Comparison of ENCODE assay signal across 8 mouse cellular contexts in the genomic region with DNA sequence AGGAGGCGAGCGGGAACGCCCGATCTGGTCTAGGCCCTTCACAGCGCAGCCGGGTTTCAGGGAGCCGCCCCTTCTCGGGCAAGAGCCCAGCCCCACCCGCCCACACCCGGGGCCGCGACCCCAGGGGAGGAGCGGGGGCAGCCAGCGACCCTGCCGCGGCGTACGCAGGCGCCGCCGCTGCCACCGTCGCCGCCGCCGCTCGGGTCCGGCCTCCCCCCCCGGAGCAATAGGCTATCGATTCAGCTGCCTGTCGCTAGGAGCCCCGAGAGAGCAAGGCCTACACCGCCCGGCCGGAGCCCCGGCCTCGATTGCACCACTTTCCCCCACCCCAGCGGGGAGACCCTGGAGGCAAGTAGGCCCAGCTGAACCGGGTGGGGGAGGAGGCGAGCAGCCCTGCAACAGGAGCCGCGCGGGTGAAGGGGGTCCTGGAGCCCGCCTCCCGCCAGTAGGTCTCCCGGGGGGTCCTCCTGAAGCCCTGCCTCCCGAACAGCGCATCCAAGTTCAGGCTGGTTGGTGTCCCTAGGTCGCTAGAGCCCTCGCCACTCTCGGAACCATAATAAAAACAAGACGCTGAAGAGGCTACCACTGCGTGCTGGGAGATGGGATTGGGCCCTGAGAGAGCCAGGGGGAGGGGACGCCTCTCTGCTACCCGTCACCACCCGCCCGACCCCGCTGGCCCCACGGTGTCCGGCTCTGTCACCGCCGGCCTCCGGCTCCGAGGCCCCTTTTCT. TPM values are rescaled to one million over a fixed set of nuclear protein-coding genes. Genes with fewer than 3 reads are reported as not detected.
DNase-seq lines count a peak whose midpoint lies in the region; ATAC-seq and TF ChIP-seq lines count a peak whose summit lies in the region.

No protein-coding gene starts in this region.

- H3K9me3 ChIP-seq in ES-E14 (ENCODE audit: control insufficient read depth, insufficient read depth, low read depth, low read length) = no peaks in the 10 kb centered on the region
- H3K9me3 ChIP-seq in forebrain, embryonic 16.5 days (ENCODE audit: control insufficient read depth, low read length) = no peaks in the 10 kb centered on the region
- no peaks in the 10 kb centered on the region for H3K9me3 ChIP-seq in neural tube, embryonic 14.5 days (ENCODE audit: control insufficient read depth, low read length)

- H3K36me3 ChIP-seq in ES-E14 (ENCODE audit: control insufficient read depth, insufficient read depth, low read length, poor library complexity, severe bottlenecking) = peaks cover 2% of the 10 kb centered on the region
- no peaks in the 10 kb centered on the region for H3K36me3 ChIP-seq in forebrain, embryonic 16.5 days (ENCODE audit: control insufficient read depth, insufficient read depth)
- H3K36me3 ChIP-seq in neural tube, embryonic 14.5 days (ENCODE audit: control insufficient read depth, insufficient read depth, low read length) = no peaks in the 10 kb centered on the region
- no peaks in the 10 kb centered on the region for H3K36me3 ChIP-seq in testis, adult 2 months (ENCODE audit: control insufficient read depth, insufficient read depth, low read length)

- intact Hi-C loops in heart, postnatal 36 days (cut with DNase I) = no loop called here

- ATAC-seq in forebrain, embryonic 16.5 days = peak; percentile 66
- ATAC-seq in neural tube, embryonic 14.5 days (ENCODE audit: low read depth) = peak; percentile 71

- TF ChIP-seq POLR2A in testis, adult 2 months (IDR thresholded peaks at IDR 0.05; ENCODE audit: control insufficient read depth, low read depth, low read length) = no peak

- under 1% methylated on average over 39 of the region's 64 CpGs for WGBS in forebrain, embryonic 16.5 days
- under 1% methylated on average over 41 of the region's 64 CpGs for WGBS in neural tube, embryonic 14.5 days

- no peaks in the 10 kb centered on the region for H3K27me3 ChIP-seq in forebrain, embryonic 16.5 days (replicated peaks; ENCODE audit: control insufficient read depth, insufficient read depth, low read length)
- H3K27me3 ChIP-seq in neural tube, embryonic 14.5 days (ENCODE audit: control insufficient read depth, insufficient read depth, low read length) = no peaks in the 10 kb centered on the region
- H3K27me3 ChIP-seq in testis, adult 2 months (ENCODE audit: control insufficient read depth, insufficient read depth, low read length) = no peaks in the 10 kb centered on the region

- peak; percentile 30 for DNase-seq in ES-E14 (ENCODE audit: low read depth, low spot score)
- DNase-seq in cerebellum, adult 18-20 months = peak; percentile 69 to 75
- DNase-seq in heart, postnatal 36 days = peak; percentile 64 to 80
- DNase-seq in layer of hippocampus, adult 18-20 months (ENCODE audit: low spot score in 2 of 2) = peak; percentile 56 to 61
- DNase-seq in lung, adult 18-20 months = peak; percentile 67 to 72

- peak overlapping the region; percentile 89 for H3K9ac ChIP-seq in ES-E14 (ENCODE audit: insufficient read depth, low read depth, low read length, poor library complexity, severe bottlenecking)
- H3K9ac ChIP-seq in forebrain, embryonic 16.5 days (replicated peaks; ENCODE audit: low read depth, low read length) = peak overlapping the region; percentile 85
- peak overlapping the region; percentile 90 for H3K9ac ChIP-seq in neural tube, embryonic 14.5 days (replicated peaks; ENCODE audit: low read depth, low read length)

- H3K27ac ChIP-seq in ES-E14 (ENCODE audit: insufficient read depth, low read depth, low read length, poor library complexity, severe bottlenecking) = 0 out of 2 replicates have a peak overlapping the region, but pooled peaks have one; percentile 32
- peak overlapping the region; percentile 85 for H3K27ac ChIP-seq in forebrain, embryonic 16.5 days (ENCODE audit: low read length)
- peak overlapping the region; percentile 94 for H3K27ac ChIP-seq in neural tube, embryonic 14.5 days (ENCODE audit: low read depth, low read length)
- H3K27ac ChIP-seq in testis, adult 2 months (ENCODE audit: control insufficient read depth, insufficient read depth, low read depth, low read length) = peak overlapping the region; percentile 99

- peaks cover 0 to 2% of the 10 kb centered on the region in 2 experiments; a peak in 1 of 4 replicates for H3K4me1 ChIP-seq in ES-E14 (ENCODE audit: control insufficient read depth in 2 of 2, insufficient read depth in 2 of 2, low read length in 2 of 2, poor library complexity in 1 of 2)
- H3K4me1 ChIP-seq in forebrain, embryonic 16.5 days (replicated peaks; ENCODE audit: control insufficient read depth, insufficient read depth, low read length) = peaks cover 21% of the 10 kb centered on the region
- H3K4me1 ChIP-seq in neural tube, embryonic 14.5 days (ENCODE audit: control insufficient read depth, insufficient read depth, low read length) = peaks cover 18% of the 10 kb centered on the region; the same call in 1 of the 2 replicates
- peaks cover 3% of the 10 kb centered on the region for H3K4me1 ChIP-seq in testis, adult 2 months (ENCODE audit: control insufficient read depth, insufficient read depth, low read length)

- no peak for TF ChIP-seq CTCF in testis, adult 2 months (IDR thresholded peaks at IDR 0.05; ENCODE audit: control insufficient read depth, insufficient read depth, insufficient replicate concordance, low read depth, low read length)

- peak overlapping the region; percentile 82 to 88 for H3K4me3 ChIP-seq in ES-E14 (ENCODE audit: insufficient read depth in 1 of 2, low read depth in 1 of 2, low read length in 2 of 2, poor library complexity in 1 of 2, severe bottlenecking in 1 of 2)
- H3K4me3 ChIP-seq in forebrain, embryonic 16.5 days (replicated peaks; ENCODE audit: low read length) = peak overlapping the region; percentile 93
- H3K4me3 ChIP-seq in neural tube, embryonic 14.5 days (ENCODE audit: low read depth, low read length) = peak overlapping the region; percentile 93
- peak overlapping the region; percentile 100 for H3K4me3 ChIP-seq in testis, adult 2 months (ENCODE audit: control insufficient read depth, low read depth, low read length)

- peak overlapping the region; percentile 76 for H3K4me2 ChIP-seq in forebrain, embryonic 16.5 days (ENCODE audit: low read length)
- peak overlapping the region; percentile 49 for H3K4me2 ChIP-seq in neural tube, embryonic 14.5 days (ENCODE audit: low read depth, low read length)

- in situ Hi-C loops in ES-E14 (cut with MboI; ENCODE audit: low sequenced_read_pairs in 2 of 2, unreplicated experiment in 2 of 2) = no loop called here

TF ChIP-seq in ES-E14, 5 proteins besides CTCF, POLR2A, EP300 and RAD21:
- TF ChIP-seq ZNF384 (IDR thresholded peaks at IDR 0.05; ENCODE audit: low read depth, low read length) (no peak), ZC3H11A (IDR thresholded peaks at IDR 0.05; ENCODE audit: borderline replicate concordance, low read depth, low read length) (no peak), CHD2 (IDR thresholded peaks at IDR 0.05; ENCODE audit: low read depth, low read length) (no peak), HCFC1 (IDR thresholded peaks at IDR 0.05; ENCODE audit: borderline replicate concordance, insufficient read depth, low read length) (peak; percentile 77; the same call in 1 of the 2 replicates), MAFK (IDR thresholded peaks at IDR 0.05; ENCODE audit: insufficient read depth, low read depth, low read length) (no peak)

RNA-seq across cellular contexts. Expression of a gene that starts 1.3 kb away (rescaled TPM):
- total RNA-seq in ES-E14 (2012; rRNA removed) = 5.8 and 9.0 TPM in 2 replicates
- polyA plus RNA-seq in forebrain, embryonic 16.5 days (2015; fragmentation: Nextera tagmentation; extraction: Ambion mirVana) = 25.0 and 25.4 TPM in 2 replicates
- 10 to 100 TPM; 38.4 TPM for total RNA-seq in heart, postnatal 36 days (2021)
- 10 to 100 TPM; 65.2 to 69.2 TPM for total RNA-seq in layer of hippocampus, adult 18-20 months (2021)
- 25.3 and 25.6 TPM in 2 replicates for polyA plus RNA-seq in neural tube, embryonic 14.5 days (2014; fragmentation: Nextera tagmentation; extraction: Ambion mirVana)
- 97.1 and 102 TPM in 2 replicates for polyA plus RNA-seq in testis, adult 2 months (2012; rRNA removed)

RNA-seq across cellular contexts. Expression of a gene that starts 27.8 kb away (rescaled TPM):
- 34.8 and 45.8 TPM in 2 replicates for total RNA-seq in ES-E14 (2012; rRNA removed)
- 59.3 and 71.0 TPM in 2 replicates for polyA plus RNA-seq in forebrain, embryonic 16.5 days (2015; fragmentation: Nextera tagmentation; extraction: Ambion mirVana)
- total RNA-seq in heart, postnatal 36 days (2021) = 10 to 100 TPM; 12.8 to 14.4 TPM
- 10 to 100 TPM; 92.1 to 92.7 TPM for total RNA-seq in layer of hippocampus, adult 18-20 months (2021)
- polyA plus RNA-seq in neural tube, embryonic 14.5 days (2014; fragmentation: Nextera tagmentation; extraction: Ambion mirVana) = 60.9 and 63.6 TPM in 2 replicates
- 19.0 and 24.2 TPM in 2 replicates for polyA plus RNA-seq in testis, adult 2 months (2012; rRNA removed)

Comparison
In these comparisons a context has a peak if more than half of its experiments do, and no peak if none do; other contexts are left out.
1. Peak in every context shown above with its lines: DNase-seq, ATAC-seq, H3K4me3 ChIP-seq and H3K27ac ChIP-seq.
2. H3K27ac ChIP-seq: peak in every context shown above with its lines; median percentile 99 in testis, adult 2 months; 94 in neural tube, embryonic 14.5 days; 85 in forebrain, embryonic 16.5 days; 32 in ES-E14.